Mouse (Mus musculus): ENCODE measurements around the gene Spata20. TPM values are rescaled to one million over a fixed set of nuclear protein-coding genes. Genes with fewer than 3 reads are reported as not detected.

The Spata20 gene
- polyA plus RNA-seq (2012; ENCODE audit: insufficient read depth, low replicate concordance): not detected in 2 replicates

DNA sequence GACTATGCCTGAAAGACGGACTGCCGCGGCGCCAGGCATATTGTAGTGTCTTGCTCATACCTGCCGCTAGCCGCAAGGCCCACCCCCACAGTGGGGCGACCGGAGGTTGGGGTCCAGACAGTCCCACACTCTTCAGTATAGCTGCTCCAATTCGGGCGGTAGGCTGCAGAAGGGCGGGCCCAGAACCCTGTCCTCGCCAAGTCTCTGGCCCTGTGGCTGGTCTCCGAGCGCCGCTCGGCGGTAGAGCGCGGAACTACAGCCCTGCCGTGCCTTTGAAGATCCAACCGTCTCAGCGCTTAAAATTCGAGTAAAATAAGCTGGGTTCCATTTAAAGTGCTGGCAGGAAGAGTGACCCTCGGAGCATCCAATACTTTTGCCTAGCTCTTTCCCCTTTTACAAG is at the start of gene Spata20:
Gene Spata20 (minus strand): TSS at position 179 of the 400 bp plus-strand sequence.
- Histone ChIP-seq H3K4me1 (peaks cover 14% of the 10 kb centered on the region), H3K4me3 (replicated peaks) (peak within 1 kb of the TSS; percentile 31), H3K27me3 (replicated peaks) (peaks cover 98% of the 10 kb centered on the region), H3K36me3 (replicated peaks; ENCODE audit: low read length) (no peaks in the 10 kb centered on the region), H3K9me3 (no peaks in the 10 kb centered on the region)
- no peak for TF ChIP-seq GATA1 (IDR thresholded peaks at IDR 0.05; ENCODE audit: borderline replicate concordance, low read length)
- no peak for TF ChIP-seq FLI1 (IDR thresholded peaks at IDR 0.05; ENCODE audit: low read length)

DNA sequence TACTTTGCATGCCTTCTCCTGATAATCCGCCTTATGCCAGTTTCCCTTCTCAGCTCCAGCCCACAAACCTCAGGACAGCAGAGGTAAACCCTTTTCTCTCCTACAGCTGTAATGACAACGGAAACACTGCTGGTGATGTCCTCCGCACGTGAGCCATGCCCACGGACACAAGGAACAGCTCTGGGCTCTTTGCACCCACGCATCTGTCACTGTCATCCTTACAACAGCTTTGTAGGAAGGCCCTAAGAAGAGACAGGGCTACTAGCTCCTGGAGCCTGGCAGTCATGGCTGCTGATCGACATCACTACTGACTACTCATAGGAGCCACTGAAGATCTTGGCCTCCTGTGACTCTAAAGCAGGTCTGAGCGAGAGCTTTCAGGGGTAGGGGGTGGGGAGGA is 47.2 kb upstream of the Spata20 start:
- Histone ChIP-seq H3K9me3 (peaks cover 5% of the 10 kb centered on the region), H3K4me3 (replicated peaks) (no peak overlapping the region), H3K4me1 (peaks cover 16% of the 10 kb centered on the region), H3K36me3 (replicated peaks; ENCODE audit: low read length) (peaks cover 7% of the 10 kb centered on the region), H3K27me3 (replicated peaks) (peaks cover 22% of the 10 kb centered on the region)
- TF ChIP-seq FLI1 (IDR thresholded peaks at IDR 0.05; ENCODE audit: low read length) (no peak), GATA1 (IDR thresholded peaks at IDR 0.05; ENCODE audit: borderline replicate concordance, low read length) (no peak)

DNA sequence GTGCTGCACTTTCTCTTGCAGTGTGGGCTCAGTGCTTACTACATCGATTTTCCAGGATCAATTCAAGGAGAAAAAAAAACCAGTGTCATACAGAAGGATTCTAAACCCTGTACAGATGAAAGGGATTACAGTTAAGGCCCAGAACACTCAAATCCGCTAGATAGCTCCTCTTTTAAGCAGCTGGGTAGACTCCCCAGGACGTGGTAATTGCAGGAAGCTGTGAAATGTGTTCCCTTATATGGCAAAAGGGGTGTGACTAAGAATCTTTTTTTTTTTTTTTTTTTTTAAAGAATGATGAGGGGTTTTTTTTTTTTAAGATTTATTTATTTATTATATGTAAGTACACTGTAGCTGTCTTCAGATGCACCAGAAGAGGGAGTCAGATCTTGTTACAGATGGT is 42.9 kb upstream of the Spata20 start:
- no peaks in the 10 kb centered on the region for H3K36me3 ChIP-seq (replicated peaks; ENCODE audit: low read length)
- TF ChIP-seq GATA1 (IDR thresholded peaks at IDR 0.05; ENCODE audit: borderline replicate concordance, low read length) (no peak), FLI1 (IDR thresholded peaks at IDR 0.05; ENCODE audit: low read length) (no peak)
- no peaks in the 10 kb centered on the region for H3K9me3 ChIP-seq
- H3K4me1 ChIP-seq: peaks cover 16% of the 10 kb centered on the region; the same call in 1 of the 2 replicates
- H3K4me3 ChIP-seq (replicated peaks): no peak overlapping the region
- peaks cover 34% of the 10 kb centered on the region for H3K27me3 ChIP-seq (replicated peaks)

DNA sequence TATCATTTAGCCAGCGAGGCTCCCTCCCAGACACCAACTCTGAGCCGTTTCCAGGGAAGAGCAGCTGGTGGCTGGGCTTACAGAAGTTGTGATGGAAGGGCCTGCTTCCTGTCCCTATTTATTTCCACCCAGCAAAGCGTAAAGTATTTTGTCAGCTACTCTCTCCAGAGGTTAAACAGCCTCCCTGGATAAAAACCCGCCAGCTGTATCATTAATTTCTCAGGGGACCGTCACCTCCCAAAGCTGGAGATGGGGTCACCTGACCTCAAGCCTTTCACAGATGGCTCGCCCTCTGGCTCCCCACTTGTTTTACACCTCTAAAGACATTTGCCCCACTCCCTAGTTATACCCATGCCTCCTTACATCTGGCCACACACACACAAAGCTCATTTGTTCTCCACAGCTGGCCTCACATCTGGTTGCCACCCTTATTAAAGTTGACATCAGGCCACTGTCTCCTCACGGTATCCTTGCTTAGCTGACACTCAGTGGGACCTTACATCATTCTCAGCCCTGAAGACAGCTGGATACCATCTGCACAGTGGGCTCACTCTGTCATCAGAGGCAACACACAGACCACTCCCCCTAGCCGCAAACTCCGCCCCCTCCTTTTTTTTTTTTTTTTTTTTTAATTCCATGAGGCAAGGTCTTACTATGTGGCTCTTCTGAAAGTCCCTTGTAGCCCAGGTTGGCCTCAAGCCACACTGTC is 40.3 kb upstream of the Spata20 start:
- Histone ChIP-seq H3K4me3 (replicated peaks) (no peak overlapping the region), H3K36me3 (replicated peaks; ENCODE audit: low read length) (no peaks in the 10 kb centered on the region), H3K4me1 (peaks cover 20% of the 10 kb centered on the region), H3K27me3 (replicated peaks) (peaks cover 49% of the 10 kb centered on the region), H3K9me3 (no peaks in the 10 kb centered on the region)
- TF ChIP-seq GATA1 (IDR thresholded peaks at IDR 0.05; ENCODE audit: borderline replicate concordance, low read length) (no peak), FLI1 (IDR thresholded peaks at IDR 0.05; ENCODE audit: low read length) (no peak)

DNA sequence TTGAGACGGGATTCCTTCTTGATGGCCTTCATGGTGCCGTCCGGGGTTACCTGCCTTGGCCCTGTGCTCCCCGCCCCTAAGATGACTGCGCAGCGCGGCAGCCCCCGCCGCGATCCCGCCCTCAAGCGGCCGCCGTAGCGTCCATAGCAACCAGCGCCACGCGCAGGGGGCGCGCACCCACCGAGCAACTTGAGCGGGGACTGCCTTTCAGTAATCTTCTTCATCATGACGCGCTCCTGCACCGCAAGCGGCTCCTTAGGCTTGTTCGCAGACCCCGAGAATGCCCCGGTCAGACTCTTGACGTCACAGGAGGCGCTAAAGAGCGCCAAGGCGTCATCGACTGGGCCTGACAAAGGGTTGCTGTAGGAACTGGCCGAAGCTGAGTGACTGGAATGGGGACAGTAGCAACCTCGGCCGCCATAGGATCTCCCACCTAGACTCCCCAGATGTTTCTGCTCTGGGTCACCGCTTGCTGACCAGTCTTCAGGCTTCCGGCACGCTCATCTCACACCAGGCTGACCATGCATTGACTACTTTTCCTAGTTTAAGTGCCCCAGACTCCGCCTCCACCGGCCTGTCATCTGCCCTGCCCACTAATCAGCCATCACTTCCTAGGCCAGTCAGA is 35.4 kb upstream of the Spata20 start, which contains the start of gene Mycbpap:
Gene Mycbpap (minus strand): TSS at position 524 of the 625 bp plus-strand sequence.
- TF ChIP-seq FLI1 (IDR thresholded peaks at IDR 0.05; ENCODE audit: low read length) (no peak), GATA1 (IDR thresholded peaks at IDR 0.05; ENCODE audit: borderline replicate concordance, low read length) (no peak)
- peaks cover 66% of the 10 kb centered on the region for H3K27me3 ChIP-seq (replicated peaks)
- H3K4me1 ChIP-seq: peaks cover 14% of the 10 kb centered on the region
- peak within 1 kb of the TSS; percentile 91 for H3K4me3 ChIP-seq (replicated peaks)
- H3K36me3 ChIP-seq (replicated peaks; ENCODE audit: low read length): no peaks in the 10 kb centered on the region
- no peaks in the 10 kb centered on the region for H3K9me3 ChIP-seq

DNA sequence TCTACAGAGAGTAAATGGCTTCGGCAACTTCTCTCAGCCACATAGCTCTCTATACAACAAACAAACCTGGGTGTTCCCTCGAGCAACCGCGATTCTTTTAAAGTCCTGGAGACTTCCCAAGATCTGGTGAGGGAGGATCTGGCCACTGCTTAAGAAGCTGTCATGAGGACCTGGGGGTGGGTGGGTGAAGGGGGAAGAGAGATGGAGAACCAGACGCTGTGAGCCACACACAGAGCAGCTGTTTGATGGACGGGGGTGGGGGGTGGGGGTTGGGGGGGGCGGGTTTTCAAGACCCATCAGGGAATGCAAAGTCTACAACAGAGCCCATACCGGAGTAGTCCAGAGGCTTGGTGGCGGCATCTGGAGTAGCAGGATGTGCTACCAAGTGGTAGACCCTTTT is 27.5 kb upstream of the Spata20 start:
- peaks cover 36% of the 10 kb centered on the region for H3K9me3 ChIP-seq
- H3K4me1 ChIP-seq: no peaks in the 10 kb centered on the region
- TF ChIP-seq GATA1 (IDR thresholded peaks at IDR 0.05; ENCODE audit: borderline replicate concordance, low read length): no peak
- no peak for TF ChIP-seq FLI1 (IDR thresholded peaks at IDR 0.05; ENCODE audit: low read length)
- no peaks in the 10 kb centered on the region for H3K36me3 ChIP-seq (replicated peaks; ENCODE audit: low read length)
- no peak overlapping the region for H3K4me3 ChIP-seq (replicated peaks)
- H3K27me3 ChIP-seq (replicated peaks): peaks cover 70% of the 10 kb centered on the region

DNA sequence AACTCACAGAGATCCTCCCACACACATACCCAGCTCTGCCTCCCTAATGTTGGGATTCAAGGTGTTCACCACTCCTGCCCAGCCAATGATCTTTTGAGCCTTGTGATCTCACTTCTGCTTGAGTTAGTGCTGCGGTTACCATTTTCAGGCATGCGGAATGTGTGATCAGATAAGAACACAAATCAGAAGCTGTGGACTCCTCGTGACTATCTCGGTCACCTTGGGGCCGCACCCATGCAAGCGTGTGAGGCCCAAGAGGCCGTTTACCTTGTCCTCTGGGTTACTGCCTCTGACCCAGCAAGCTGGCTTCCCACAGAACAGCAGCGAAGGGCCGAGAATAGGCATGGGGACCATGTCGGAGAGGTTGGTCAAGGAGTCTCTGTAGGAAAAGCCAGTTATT is 23.0 kb upstream of the Spata20 start:
- peaks cover 36% of the 10 kb centered on the region for H3K9me3 ChIP-seq
- no peaks in the 10 kb centered on the region for H3K4me1 ChIP-seq
- H3K4me3 ChIP-seq (replicated peaks): no peak overlapping the region
- no peaks in the 10 kb centered on the region for H3K36me3 ChIP-seq (replicated peaks; ENCODE audit: low read length)
- TF ChIP-seq GATA1 (IDR thresholded peaks at IDR 0.05; ENCODE audit: borderline replicate concordance, low read length) (no peak), FLI1 (IDR thresholded peaks at IDR 0.05; ENCODE audit: low read length) (no peak)
- H3K27me3 ChIP-seq (replicated peaks): peaks cover 82% of the 10 kb centered on the region

DNA sequence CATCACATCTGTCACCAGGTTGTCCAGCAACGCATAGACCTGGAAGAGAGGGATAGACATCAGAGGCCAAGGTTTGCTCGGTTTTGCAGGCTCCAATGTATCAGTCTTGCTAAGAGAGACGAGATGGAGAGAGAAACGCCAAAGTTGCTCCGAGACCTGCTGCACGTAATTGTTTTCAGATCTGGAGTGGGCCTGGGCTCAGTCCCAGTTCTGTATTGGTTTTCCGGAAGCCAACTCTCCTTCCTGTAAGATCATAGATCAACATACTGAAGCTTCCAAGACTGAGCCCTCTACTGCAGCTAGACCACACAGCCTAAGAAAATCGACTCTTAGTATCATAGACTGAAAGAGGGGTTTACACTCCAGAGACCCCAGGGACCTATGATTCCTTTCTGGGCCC is 15.5 kb upstream of the Spata20 start:
- peaks cover 95% of the 10 kb centered on the region for H3K27me3 ChIP-seq (replicated peaks)
- H3K9me3 ChIP-seq: no peaks in the 10 kb centered on the region
- TF ChIP-seq FLI1 (IDR thresholded peaks at IDR 0.05; ENCODE audit: low read length): no peak
- H3K4me3 ChIP-seq (replicated peaks): no peak overlapping the region
- no peaks in the 10 kb centered on the region for H3K36me3 ChIP-seq (replicated peaks; ENCODE audit: low read length)
- peaks cover 5% of the 10 kb centered on the region for H3K4me1 ChIP-seq

DNA sequence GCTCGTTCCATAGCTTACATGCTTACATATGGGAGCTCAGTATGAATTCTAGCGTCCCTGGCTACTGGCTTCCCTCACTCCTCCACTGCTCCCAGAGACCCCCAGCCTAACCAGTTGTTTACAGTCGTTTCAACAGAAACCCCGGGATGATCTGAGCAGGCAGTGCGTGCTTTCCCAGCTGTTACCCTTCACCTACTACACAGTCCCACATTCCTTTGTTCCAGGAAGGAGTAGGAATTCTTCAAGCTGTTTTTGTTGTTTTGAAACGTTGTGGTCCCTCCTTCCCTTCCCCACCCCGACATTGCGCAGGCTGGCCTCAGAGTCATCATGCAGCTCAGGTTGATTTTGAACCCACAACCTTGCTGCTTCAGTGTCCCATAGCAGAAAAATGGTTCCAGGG is 14.4 kb upstream of the Spata20 start:
- Histone ChIP-seq H3K36me3 (replicated peaks; ENCODE audit: low read length) (no peaks in the 10 kb centered on the region), H3K27me3 (replicated peaks) (peaks cover 97% of the 10 kb centered on the region), H3K4me1 (peaks cover 5% of the 10 kb centered on the region), H3K4me3 (replicated peaks) (no peak overlapping the region), H3K9me3 (no peaks in the 10 kb centered on the region)
- no peak for TF ChIP-seq GATA1 (IDR thresholded peaks at IDR 0.05; ENCODE audit: borderline replicate concordance, low read length)
- no peak for TF ChIP-seq FLI1 (IDR thresholded peaks at IDR 0.05; ENCODE audit: low read length)

DNA sequence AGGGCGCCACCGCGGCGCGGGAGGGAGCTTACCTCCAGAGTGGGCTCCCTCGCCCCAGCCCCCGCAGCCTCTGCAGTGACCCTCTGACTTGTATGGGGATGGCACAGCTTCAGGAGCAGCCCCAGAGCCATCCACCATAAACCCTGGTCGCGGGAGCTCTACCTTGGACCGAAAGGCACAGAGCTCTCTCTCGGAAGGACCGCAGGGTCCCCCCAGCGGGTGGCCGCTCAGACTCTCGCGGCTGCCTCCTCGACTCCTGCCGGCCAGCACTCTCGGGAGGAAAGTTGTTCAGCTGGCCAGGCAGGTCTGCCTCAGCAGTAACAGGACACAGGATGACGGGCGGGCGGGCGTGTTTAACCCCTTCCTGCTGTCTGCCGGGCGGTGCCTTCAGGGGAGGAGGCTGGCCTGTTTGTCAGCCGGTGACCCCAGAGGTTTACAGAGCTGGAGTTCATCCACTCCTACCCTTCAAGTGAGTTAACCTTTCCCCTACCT is 13.7 kb upstream of the Spata20 start, which contains the start of gene Epn3:
Gene Epn3 (minus strand): TSS at position 314 of the 492 bp plus-strand sequence.
- Histone ChIP-seq H3K27me3 (replicated peaks) (peaks cover 98% of the 10 kb centered on the region), H3K9me3 (no peaks in the 10 kb centered on the region), H3K4me1 (peaks cover 5% of the 10 kb centered on the region), H3K4me3 (replicated peaks) (no peak within 1 kb of the TSS), H3K36me3 (replicated peaks; ENCODE audit: low read length) (no peaks in the 10 kb centered on the region)
- TF ChIP-seq GATA1 (IDR thresholded peaks at IDR 0.05; ENCODE audit: borderline replicate concordance, low read length) (no peak), FLI1 (IDR thresholded peaks at IDR 0.05; ENCODE audit: low read length) (no peak)

Measured in megakaryocyte, embryonic 14.5 days (primary cell).